Mouse (Mus musculus) spleen, embryonic (tissue): Measurements from ENCODE around the gene Vash1.

Source experiments
- CTCF ChIA-PET: fragments of 350-600 bp; sonication (Branson Sonifier 250); formaldehyde crosslinking; loops from one replicate; lab custom pipeline; 2022; lab: Charles Lee

Vash1 gene

GRCm38 (mm10) chr12:86716962-86717361 is 38.5 kb downstream of the Vash1 start:
- CTCF ChIA-PET = no interaction called here

DNA sequence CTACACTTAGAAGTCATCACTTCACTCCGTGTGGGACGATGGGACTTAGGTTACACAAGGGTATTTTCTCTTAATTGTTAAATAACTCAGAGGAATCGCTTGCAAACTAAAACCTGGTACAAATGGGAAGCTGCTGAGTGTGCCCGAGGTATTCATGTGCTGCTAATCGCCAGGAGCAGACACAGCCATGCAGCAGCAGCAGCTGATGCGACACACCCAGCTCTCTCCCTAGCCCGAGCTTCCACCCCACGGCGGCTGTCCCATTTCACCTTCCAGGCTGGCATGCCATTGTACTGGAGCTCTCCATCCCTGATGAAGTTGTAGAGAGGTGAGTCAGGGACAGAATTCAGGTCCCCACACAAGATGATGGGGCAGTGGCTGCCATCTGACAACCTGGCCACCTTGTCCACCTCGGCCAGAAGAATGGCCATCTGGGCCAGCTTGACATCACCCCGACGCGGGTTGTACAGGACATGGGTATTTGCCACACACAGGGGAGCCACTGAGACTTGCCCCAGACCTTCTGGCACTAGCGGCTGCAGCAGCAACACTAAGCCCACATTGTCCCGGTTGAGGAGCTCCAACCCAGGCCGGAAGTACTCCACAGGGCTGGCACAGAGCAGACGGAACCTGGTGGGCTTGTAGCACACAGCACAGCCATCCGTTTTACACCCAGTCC is 41.6 kb downstream of the Vash1 start:
- CTCF ChIA-PET = no interaction called here

GRCm38 (mm10) chr12:86721453-86721852 is 43.0 kb downstream of the Vash1 start:
- CTCF ChIA-PET = no interaction called here

GRCm38 (mm10) chr12:86724300-86724699 is 45.8 kb downstream of the Vash1 start:
- CTCF ChIA-PET = interaction anchor here (1.0 kb wide), 1 partner anchor 44 kb away, joined by 16 read pairs; no protein-coding TSS in a partner anchor

- CTCF ChIA-PET = interaction anchor here (0.7 kb wide), 1 partner anchor 1020 kb away, joined by 7 read pairs; no protein-coding TSS in a partner anchor
Observed at GRCm38 (mm10) chr12:86725706-86726105, 47.2 kb downstream of the Vash1 start.

DNA sequence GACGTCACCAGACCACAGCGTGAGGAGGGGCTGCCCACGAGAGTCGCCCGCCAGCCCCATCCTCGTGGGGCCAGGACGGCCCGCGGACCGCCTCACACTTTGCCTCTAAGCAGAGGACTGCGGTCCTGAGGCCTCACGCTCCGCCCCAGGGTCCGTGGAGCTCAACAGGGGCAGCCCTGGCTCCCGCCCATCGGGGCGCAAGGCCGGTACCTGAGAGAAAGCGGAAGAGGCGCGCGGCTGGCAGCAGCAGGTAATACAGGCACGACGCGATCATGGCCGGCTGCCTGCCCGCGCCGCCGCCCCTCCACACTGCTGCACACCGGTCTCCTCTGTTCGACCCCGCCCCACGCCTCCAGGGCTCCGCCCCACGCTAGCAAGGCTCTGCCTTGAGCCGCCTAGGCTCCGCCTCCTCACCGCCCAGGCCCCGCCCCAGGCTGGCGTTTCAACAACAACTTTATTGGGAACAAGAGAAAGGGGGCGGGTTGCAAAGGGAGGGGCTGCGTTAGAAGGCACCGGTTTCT is 47.7 kb downstream of the Vash1 start, which contains the start of gene Angel1:
TSS of gene Angel1 (minus strand) at position 341 of the 521 bp plus-strand sequence.
- CTCF ChIA-PET = interaction anchor here (0.7 kb wide), 1 partner anchor 1021 kb away, joined by 7 read pairs; no protein-coding TSS in a partner anchor

- CTCF ChIA-PET = no interaction called here
Observed at GRCm38 (mm10) chr12:86734319-86734810, 55.9 kb downstream of the Vash1 start, which contains the start of gene Lrrc74a. TSS of gene Lrrc74a (plus strand) at chr12:86734369.
